Mouse (Mus musculus) neural tube, embryonic 11.5 days (tissue): ENCODE results near the gene Srebf2. TPM values are rescaled to one million over a fixed set of nuclear protein-coding genes. Genes with fewer than 3 reads are reported as not detected.

Experiments
- ATAC-seq: fragments of 200-750 bp; cut with Nextera tagmentation; 2 replicates; pipeline ENCODE4 v1.8.0; 2017; ENCODE audit warnings: moderate number of reproducible peaks, mild to moderate bottlenecking, moderate TSS enrichment, moderate library complexity; ENCODE audit not compliant: insufficient read depth, low FRiP score, low TSS enrichment
- DNase-seq: peaks from one replicate; pipeline ENCODE4 v3.0.0-alpha.2; 2015; ENCODE audit warnings: low spot score
- H3K27ac ChIP-seq: fragments of 300-500 bp; sonication (generic); 2 replicates; pipeline ENCODE4 v1.5.1; 2014; ENCODE audit warnings: low read depth, mild to moderate bottlenecking, low read length
- H3K27me3 ChIP-seq: fragments of 300-500 bp; sonication (generic); 2 replicates; pipeline ENCODE4 v1.6.1; 2014; ENCODE audit warnings: mild to moderate bottlenecking, low read length, mixed read lengths; ENCODE audit not compliant: control insufficient read depth, insufficient read depth
- H3K36me3 ChIP-seq: fragments of 300-500 bp; sonication (generic); 2 replicates; pipeline ENCODE4 v1.6.1; 2014; ENCODE audit warnings: mild to moderate bottlenecking, low read length, moderate library complexity, mixed read lengths; ENCODE audit not compliant: control insufficient read depth, insufficient read depth
- H3K4me1 ChIP-seq: fragments of 300-500 bp; sonication (generic); 2 replicates; pipeline ENCODE4 v1.6.1; 2014; ENCODE audit warnings: low read length, mixed read lengths; ENCODE audit not compliant: control insufficient read depth, insufficient read depth
- H3K4me2 ChIP-seq: fragments of 300-500 bp; sonication (generic); 2 replicates; pipeline ENCODE4 v1.6.1; 2014; ENCODE audit warnings: low read depth, mild to moderate bottlenecking, moderate library complexity
- H3K4me3 ChIP-seq: fragments of 300-500 bp; sonication (generic); 2 replicates; pipeline ENCODE4 v1.5.1; 2014; ENCODE audit warnings: low read depth, low read length
- H3K9ac ChIP-seq: fragments of 300-500 bp; sonication (generic); 2 replicates; pipeline ENCODE4 v1.6.1; 2014; ENCODE audit warnings: mild to moderate bottlenecking, low read length
- H3K9me3 ChIP-seq: fragments of 300-500 bp; sonication (generic); 2 replicates; pipeline ENCODE4 v1.6.1; 2016; ENCODE audit warnings: low read length; ENCODE audit not compliant: control insufficient read depth
- WGBS: fragments of 180-500 bp; shearing (Covaris S2); extraction: QIAGEN DNeasy Blood & Tissue Kit; methylation state at CpG from one replicate; pipeline ENCODE4 v1.1.7; 2014; 5-methylcytosine and 5-hydroxymethylcytosine counted together
- polyA plus RNA-seq: library from polyadenylated mRNA; unstranded; fragments of >200 nt; fragmentation: Nextera tagmentation; extraction: Ambion mirVana; gene quantifications from 2 replicates; pipeline ENCODE4 v1.2.1, GENCODE M21; 2014

Gene Srebf2
- polyA plus RNA-seq, 1 experiment from 2014 or later, result 195 TPM

- no peak for ATAC-seq
- Histone ChIP-seq H3K4me3 (no peak overlapping the region), H3K27me3 (peaks cover 25% of the 10 kb centered on the region), H3K36me3 (peaks cover 31% of the 10 kb centered on the region), H3K27ac (0 out of 2 replicates have a peak overlapping the region, but pooled peaks have one; percentile 3), H3K9me3 (no peaks in the 10 kb centered on the region), H3K9ac (no peak overlapping the region), H3K4me2 (no peak overlapping the region), H3K4me1 (peaks cover 11% of the 10 kb centered on the region; the same call in 1 of the 2 replicates)
- no peak for DNase-seq
- 84% methylated on average over 20 of the region's 20 CpGs for WGBS
These were observed 56.8 kb downstream of the Srebf2 start for GRCm38 (mm10) chr15:82203611-82204351.

- WGBS, result 59% methylated on average over 10 of the region's 10 CpGs
- no peak overlapping the region for H3K4me2 ChIP-seq
- DNase-seq, result no peak
- no peak for ATAC-seq
- no peaks in the 10 kb centered on the region for H3K9me3 ChIP-seq
- H3K4me1 ChIP-seq, result peaks cover 11% of the 10 kb centered on the region; the same call in 1 of the 2 replicates
- H3K36me3 ChIP-seq, result peaks cover 24% of the 10 kb centered on the region
- no peak overlapping the region for H3K27ac ChIP-seq
- no peak overlapping the region for H3K4me3 ChIP-seq
- peaks cover 32% of the 10 kb centered on the region for H3K27me3 ChIP-seq
- H3K9ac ChIP-seq, result no peak overlapping the region
These were observed 57.8 kb downstream of the Srebf2 start for GRCm38 (mm10) chr15:82204680-82205371.

- H3K27me3 ChIP-seq, result peaks cover 49% of the 10 kb centered on the region
- peaks cover 14% of the 10 kb centered on the region for H3K4me1 ChIP-seq
- peaks cover 16% of the 10 kb centered on the region for H3K36me3 ChIP-seq
- H3K4me2 ChIP-seq, result no peak overlapping the region
- H3K27ac ChIP-seq, result no peak overlapping the region
- no peak overlapping the region for H3K9ac ChIP-seq
- DNase-seq, result no peak
- ATAC-seq, result no peak
- no peaks in the 10 kb centered on the region for H3K9me3 ChIP-seq
- 55% methylated on average over 9 of the region's 9 CpGs for WGBS
- no peak overlapping the region for H3K4me3 ChIP-seq
These were observed 59.6 kb downstream of the Srebf2 start for GRCm38 (mm10) chr15:82206365-82207104.

GRCm38 (mm10) chr15:82207105-82207459 lies 60.1 kb downstream of the Srebf2 start:
- Histone ChIP-seq H3K4me1 (peaks cover 19% of the 10 kb centered on the region), H3K9ac (no peak overlapping the region), H3K27ac (no peak overlapping the region), H3K4me3 (0 out of 2 replicates have a peak overlapping the region, but pooled peaks have one; percentile 4), H3K4me2 (no peak overlapping the region), H3K36me3 (peaks cover 16% of the 10 kb centered on the region), H3K9me3 (no peaks in the 10 kb centered on the region), H3K27me3 (peaks cover 54% of the 10 kb centered on the region)
- no peak for DNase-seq
- no peak for ATAC-seq
- WGBS, result 9% methylated on average over 33 of the region's 34 CpGs

- H3K9ac ChIP-seq, result no peak overlapping the region
- ATAC-seq (no peak), DNase-seq (no peak)
- 15% methylated on average over 30 of the region's 30 CpGs for WGBS
- H3K4me3 ChIP-seq, result 0 out of 2 replicates have a peak overlapping the region, but pooled peaks have one; percentile 4
- peaks cover 60% of the 10 kb centered on the region for H3K27me3 ChIP-seq
- peaks cover 25% of the 10 kb centered on the region for H3K4me1 ChIP-seq
- no peaks in the 10 kb centered on the region for H3K9me3 ChIP-seq
- H3K36me3 ChIP-seq, result peaks cover 16% of the 10 kb centered on the region
- H3K4me2 ChIP-seq, result no peak overlapping the region
- no peak overlapping the region for H3K27ac ChIP-seq
These were observed 60.7 kb downstream of the Srebf2 start for GRCm38 (mm10) chr15:82207504-82208219.

- Histone ChIP-seq H3K4me1 (peaks cover 25% of the 10 kb centered on the region), H3K4me2 (no peak overlapping the region), H3K36me3 (peaks cover 10% of the 10 kb centered on the region), H3K9ac (no peak overlapping the region), H3K27me3 (peaks cover 66% of the 10 kb centered on the region), H3K9me3 (no peaks in the 10 kb centered on the region), H3K4me3 (no peak overlapping the region), H3K27ac (no peak overlapping the region)
- DNase-seq (no peak), ATAC-seq (no peak)
- 85% methylated on average over 8 of the region's 8 CpGs for WGBS
These were observed 61.3 kb downstream of the Srebf2 start for GRCm38 (mm10) chr15:82208307-82208706.

GRCm38 (mm10) chr15:82209295-82210050 lies 62.5 kb downstream of the Srebf2 start:
- no peak for ATAC-seq
- Histone ChIP-seq H3K36me3 (peaks cover 6% of the 10 kb centered on the region; the same call in 1 of the 2 replicates), H3K27ac (no peak overlapping the region), H3K27me3 (peaks cover 70% of the 10 kb centered on the region), H3K9ac (no peak overlapping the region), H3K4me2 (no peak overlapping the region), H3K4me3 (no peak overlapping the region), H3K4me1 (peaks cover 23% of the 10 kb centered on the region), H3K9me3 (no peaks in the 10 kb centered on the region)
- 81% methylated on average over 13 of the region's 13 CpGs for WGBS
- no peak for DNase-seq

- Histone ChIP-seq H3K4me1 (peaks cover 23% of the 10 kb centered on the region), H3K9ac (no peak overlapping the region), H3K4me3 (no peak overlapping the region), H3K27ac (no peak overlapping the region), H3K4me2 (no peak overlapping the region), H3K27me3 (peaks cover 82% of the 10 kb centered on the region), H3K36me3 (no peaks in the 10 kb centered on the region), H3K9me3 (no peaks in the 10 kb centered on the region)
- WGBS, result 47% methylated on average over 1 of the region's 1 CpGs
- no peak for DNase-seq
- no peak for ATAC-seq
These were observed 63.8 kb downstream of the Srebf2 start for GRCm38 (mm10) chr15:82210801-82211200.
